Mouse (Mus musculus) midbrain, embryonic 14.5 days (tissue): ENCODE results near the gene Ttc5. TPM values are rescaled to one million over a fixed set of nuclear protein-coding genes. Genes with fewer than 3 reads are reported as not detected.

Source experiments
- ATAC-seq: fragments of 200-750 bp; cut with Nextera tagmentation; 2 replicates; pipeline ENCODE4 v1.8.0; 2017; ENCODE audit warnings: moderate number of reproducible peaks, moderate library complexity; ENCODE audit not compliant: low FRiP score, low TSS enrichment
- DNase-seq: peaks from one replicate; pipeline ENCODE4 v3.0.0-alpha.2; 2015
- H3K27ac ChIP-seq: fragments of 300-500 bp; sonication (generic); replicated peaks from 2 replicates; pipeline ENCODE4 v1.5.1; 2014; ENCODE audit warnings: mild to moderate bottlenecking, low read depth, low read length, moderate library complexity
- H3K27me3 ChIP-seq: fragments of 300-500 bp; sonication (generic); 2 replicates; pipeline ENCODE4 v1.6.1; 2014; ENCODE audit warnings: low read length, control low read depth, mixed read lengths; ENCODE audit not compliant: control insufficient read depth, insufficient read depth
- H3K36me3 ChIP-seq: fragments of 300-500 bp; sonication (generic); 2 replicates; pipeline ENCODE4 v1.6.1; 2014; ENCODE audit warnings: low read length, control low read depth; ENCODE audit not compliant: control insufficient read depth, insufficient read depth
- H3K4me1 ChIP-seq: fragments of 300-500 bp; sonication (generic); 2 replicates; pipeline ENCODE4 v1.6.1; 2014; ENCODE audit warnings: mild to moderate bottlenecking, antibody characterized with exemption, low read length, control low read depth; ENCODE audit not compliant: control insufficient read depth, insufficient read depth
- H3K4me2 ChIP-seq: fragments of 300-500 bp; sonication (generic); 2 replicates; pipeline ENCODE4 v1.6.1; 2014; ENCODE audit warnings: mild to moderate bottlenecking, low read length, moderate library complexity
- H3K4me3 ChIP-seq: fragments of 300-500 bp; sonication (generic); replicated peaks from 2 replicates; pipeline ENCODE4 v1.5.1; 2014; ENCODE audit warnings: low read depth, low read length
- H3K9ac ChIP-seq: fragments of 300-500 bp; sonication (generic); replicated peaks from 2 replicates; pipeline ENCODE4 v1.6.1; 2014; ENCODE audit warnings: mild to moderate bottlenecking, low read length, moderate library complexity
- H3K9me3 ChIP-seq: fragments of 300-500 bp; sonication (generic); 2 replicates; pipeline ENCODE4 v1.6.1; 2016; ENCODE audit warnings: low read length, control low read depth, mixed read lengths; ENCODE audit not compliant: control insufficient read depth
- WGBS: fragments of 180-500 bp; shearing (Covaris S2); extraction: QIAGEN DNeasy Blood & Tissue Kit; methylation state at CpG from one replicate; pipeline ENCODE4 v1.1.7; 2014; 5-methylcytosine and 5-hydroxymethylcytosine counted together
- polyA plus RNA-seq: library from polyadenylated mRNA; unstranded; fragments of >200 nt; fragmentation: Nextera tagmentation; extraction: Ambion mirVana; gene quantifications from 2 replicates; pipeline ENCODE4 v1.2.1, GENCODE M21; 2014

Gene Ttc5
- polyA plus RNA-seq, result 133 and 138 TPM in 2 replicates

- peak within 1 kb of the TSS; percentile 85 for H3K27ac ChIP-seq
- H3K4me2 ChIP-seq, result peak within 1 kb of the TSS; percentile 59
- H3K4me3 ChIP-seq, result peak within 1 kb of the TSS; percentile 75
- peaks cover 12% of the 10 kb centered on the region for H3K36me3 ChIP-seq
- H3K4me1 ChIP-seq, result peaks cover 4% of the 10 kb centered on the region; the same call in 1 of the 2 replicates
- no peaks in the 10 kb centered on the region for H3K27me3 ChIP-seq
- no peaks in the 10 kb centered on the region for H3K9me3 ChIP-seq
- DNase-seq (peak; percentile 95), ATAC-seq (peak; percentile 95)
- H3K9ac ChIP-seq, result peak within 1 kb of the TSS; percentile 71
- under 1% methylated on average over 21 of the region's 21 CpGs for WGBS
Observed at GRCm38 (mm10) chr14:50785251-50785637, at the start of gene Ttc5. Ttc5 (minus strand) TSS chr14:50785519.

- Histone ChIP-seq H3K9ac (no peak overlapping the region), H3K9me3 (no peaks in the 10 kb centered on the region), H3K36me3 (no peaks in the 10 kb centered on the region), H3K27me3 (no peaks in the 10 kb centered on the region), H3K4me3 (no peak overlapping the region), H3K4me1 (no peaks in the 10 kb centered on the region), H3K4me2 (no peak overlapping the region), H3K27ac (no peak overlapping the region)
- 63% methylated on average over 2 of the region's 2 CpGs for WGBS
- DNase-seq (no peak), ATAC-seq (no peak)
Observed at GRCm38 (mm10) chr14:50834435-50834834, 49.1 kb upstream of the Ttc5 start.

GRCm38 (mm10) chr14:50833964-50834363 lies 48.6 kb upstream of the Ttc5 start:
- no peak for DNase-seq
- Histone ChIP-seq H3K27ac (no peak overlapping the region), H3K9ac (no peak overlapping the region), H3K27me3 (no peaks in the 10 kb centered on the region), H3K4me1 (no peaks in the 10 kb centered on the region), H3K4me3 (no peak overlapping the region), H3K9me3 (no peaks in the 10 kb centered on the region), H3K36me3 (no peaks in the 10 kb centered on the region), H3K4me2 (no peak overlapping the region)
- no peak for ATAC-seq
- 91% methylated on average over 10 of the region's 10 CpGs for WGBS

DNA sequence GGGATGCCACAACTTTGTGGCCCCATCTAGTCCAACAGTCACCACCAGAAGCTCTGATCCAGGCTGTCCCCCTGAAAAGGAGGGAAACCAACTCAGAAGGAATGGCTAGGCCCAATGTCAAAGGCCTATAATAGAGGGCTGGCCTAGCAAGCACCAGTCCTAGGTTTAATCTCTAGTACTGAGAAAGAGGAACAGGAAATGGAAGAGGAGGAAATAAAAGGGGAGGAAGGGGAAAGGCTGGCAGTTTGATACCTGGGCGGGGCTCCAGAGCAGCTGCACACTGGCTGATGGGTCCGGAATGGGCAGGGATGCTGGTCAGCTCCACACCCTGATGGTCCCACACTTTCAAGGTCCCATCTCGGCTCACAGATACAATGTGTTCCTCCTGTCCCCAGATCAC lies 44.6 kb upstream of the Ttc5 start:
- 83% methylated on average over 3 of the region's 3 CpGs for WGBS

GRCm38 (mm10) chr14:50826579-50826978 lies 41.3 kb upstream of the Ttc5 start:
- DNase-seq, result no peak
- Histone ChIP-seq H3K4me2 (no peak overlapping the region), H3K9me3 (no peaks in the 10 kb centered on the region), H3K27me3 (no peaks in the 10 kb centered on the region), H3K27ac (no peak overlapping the region), H3K9ac (no peak overlapping the region), H3K4me1 (no peaks in the 10 kb centered on the region), H3K36me3 (peaks cover 17% of the 10 kb centered on the region), H3K4me3 (no peak overlapping the region)
- no peak for ATAC-seq
- WGBS, result 86% methylated on average over 4 of the region's 4 CpGs

More for the DNA sequence above, 44.6 kb upstream of the Ttc5 start:
- Histone ChIP-seq H3K4me2 (no peak overlapping the region), H3K9ac (no peak overlapping the region), H3K27ac (no peak overlapping the region), H3K9me3 (no peaks in the 10 kb centered on the region), H3K27me3 (no peaks in the 10 kb centered on the region), H3K36me3 (no peaks in the 10 kb centered on the region), H3K4me3 (no peak overlapping the region), H3K4me1 (no peaks in the 10 kb centered on the region)
- ATAC-seq (no peak), DNase-seq (no peak)

DNA sequence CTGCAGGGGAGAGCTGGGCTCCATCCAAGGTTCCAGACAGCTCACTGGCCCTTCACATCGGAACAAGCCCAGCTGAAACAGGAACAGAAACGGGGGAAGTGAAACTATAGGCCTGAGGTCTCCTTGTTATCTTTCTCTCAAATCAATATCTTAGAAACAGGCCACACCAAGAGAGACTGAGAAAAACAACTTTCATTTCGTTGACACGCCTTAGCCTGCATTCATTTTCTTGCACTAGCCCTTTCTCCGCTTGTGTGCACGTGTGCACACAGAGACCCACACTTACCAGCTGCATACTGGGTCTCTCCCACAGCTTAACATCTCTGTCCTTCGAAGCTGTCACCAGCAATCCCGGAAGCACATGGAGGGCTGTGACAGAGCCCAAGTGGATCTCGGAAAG lies 38.9 kb upstream of the Ttc5 start:
- Histone ChIP-seq H3K4me1 (no peaks in the 10 kb centered on the region), H3K27me3 (no peaks in the 10 kb centered on the region), H3K4me2 (no peak overlapping the region), H3K36me3 (peaks cover 39% of the 10 kb centered on the region), H3K9ac (no peak overlapping the region), H3K9me3 (no peaks in the 10 kb centered on the region), H3K27ac (no peak overlapping the region), H3K4me3 (no peak overlapping the region)
- DNase-seq, result no peak
- WGBS, result 91% methylated on average over 9 of the region's 9 CpGs
- ATAC-seq, result no peak

DNA sequence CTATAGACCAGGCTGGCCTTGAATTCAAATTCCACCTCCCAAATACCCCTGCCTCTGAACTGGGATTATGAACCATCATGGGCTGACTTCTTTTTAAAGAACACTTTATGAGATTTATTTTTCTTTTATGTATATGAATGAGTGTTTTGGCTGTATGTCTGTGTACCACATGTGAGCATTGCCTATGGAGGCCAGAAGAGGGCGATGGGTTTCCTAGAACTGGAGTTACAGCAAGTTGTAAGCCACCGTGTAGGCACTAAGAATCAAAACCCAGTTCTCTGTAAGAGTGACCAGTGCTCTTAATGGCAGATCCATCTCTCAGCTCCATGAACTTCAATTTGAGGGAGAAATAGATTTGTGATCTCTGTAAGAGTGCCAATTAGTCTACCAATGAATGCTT lies 37.9 kb upstream of the Ttc5 start:
- ATAC-seq (no peak), DNase-seq (no peak)
- no peaks in the 10 kb centered on the region for H3K9me3 ChIP-seq
- no peak overlapping the region for H3K4me2 ChIP-seq
- H3K27ac ChIP-seq, result no peak overlapping the region
- no peak overlapping the region for H3K4me3 ChIP-seq
- no peaks in the 10 kb centered on the region for H3K4me1 ChIP-seq
- WGBS, result 78% methylated on average over 2 of the region's 2 CpGs
- H3K36me3 ChIP-seq, result peaks cover 44% of the 10 kb centered on the region
- no peak overlapping the region for H3K9ac ChIP-seq
- H3K27me3 ChIP-seq, result no peaks in the 10 kb centered on the region

DNA sequence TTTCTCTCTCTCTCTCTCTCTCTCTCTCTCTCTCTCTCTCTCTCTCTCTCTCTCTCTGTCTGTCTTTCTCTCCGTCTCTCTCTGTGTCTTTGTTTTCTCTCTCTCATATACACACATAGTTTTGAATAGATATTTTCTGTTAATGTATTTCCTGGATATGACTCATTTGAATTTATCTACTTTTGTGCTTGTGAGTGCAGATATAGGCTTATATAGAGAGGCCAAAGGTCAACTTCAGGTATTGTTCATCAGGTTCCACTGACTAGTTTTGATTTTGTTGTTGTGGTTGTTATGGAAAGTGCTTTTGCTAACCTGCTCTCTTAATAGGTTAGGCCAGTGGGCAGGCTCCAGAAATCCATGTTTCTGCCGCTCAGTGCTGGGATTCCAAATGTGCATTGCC lies 27.7 kb upstream of the Ttc5 start:
- WGBS, result 95% methylated on average over 2 of the region's 2 CpGs
- H3K27me3 ChIP-seq, result no peaks in the 10 kb centered on the region
- H3K36me3 ChIP-seq, result peaks cover 59% of the 10 kb centered on the region
- DNase-seq, result no peak
- H3K9me3 ChIP-seq, result no peaks in the 10 kb centered on the region
- H3K4me3 ChIP-seq, result no peak overlapping the region
- no peak overlapping the region for H3K4me2 ChIP-seq
- no peaks in the 10 kb centered on the region for H3K4me1 ChIP-seq
- no peak overlapping the region for H3K9ac ChIP-seq
- no peak overlapping the region for H3K27ac ChIP-seq
- no peak for ATAC-seq

- Histone ChIP-seq H3K4me2 (peak within 1 kb of the TSS; percentile 63), H3K27ac (peak within 1 kb of the TSS; percentile 91), H3K36me3 (peaks cover 15% of the 10 kb centered on the region), H3K27me3 (no peaks in the 10 kb centered on the region), H3K4me1 (no peaks in the 10 kb centered on the region), H3K4me3 (peak within 1 kb of the TSS; percentile 50), H3K9me3 (no peaks in the 10 kb centered on the region), H3K9ac (peak within 1 kb of the TSS; percentile 63)
- WGBS, result under 1% methylated on average over 42 of the region's 42 CpGs
- peak; percentile 98 for DNase-seq
- ATAC-seq, result peak; percentile 97
Observed at GRCm38 (mm10) chr14:50807487-50808072, 22.3 kb upstream of the Ttc5 start, which contains the start of the genes Ccnb1ip1 and Parp2. Ccnb1ip1 (minus strand) TSS chr14:50807732. Parp2 (plus strand) TSS chr14:50807841.
